Mouse (Mus musculus) heart, embryonic 10.5 days (tissue): ENCODE results near the gene Gm11084. TPM values are rescaled to one million over a fixed set of nuclear protein-coding genes. Genes with fewer than 3 reads are reported as not detected.
A peak's percentile ranks its signal among the peaks of the same experiment; 100 is the strongest.
"Not testable (repeated sequence)": the region's sequence is repeated elsewhere in the genome, so short reads cannot be mapped to it uniquely, and the experiment has no call there.

Experiments
- DNase-seq: peaks from one replicate; pipeline ENCODE4 v3.0.0-alpha.2; 2017; ENCODE audit warnings: low spot score
- H3K27ac ChIP-seq: fragments of 300-500 bp; sonication (generic); 2 replicates; pipeline ENCODE4 v1.5.1; 2016; ENCODE audit warnings: mild to moderate bottlenecking
- H3K27me3 ChIP-seq: fragments of 300-500 bp; sonication (generic); 2 replicates; pipeline ENCODE4 v1.6.1; 2016; ENCODE audit warnings: mild to moderate bottlenecking; ENCODE audit not compliant: poor library complexity, insufficient read depth, severe bottlenecking
- H3K36me3 ChIP-seq: fragments of 300-500 bp; sonication (generic); 2 replicates; pipeline ENCODE4 v1.6.1; 2016; ENCODE audit warnings: mild to moderate bottlenecking, moderate library complexity
- H3K4me1 ChIP-seq: fragments of 300-500 bp; sonication (generic); 2 replicates; pipeline ENCODE4 v1.6.1; 2016; ENCODE audit warnings: mild to moderate bottlenecking
- H3K4me3 ChIP-seq: fragments of 300-500 bp; sonication (generic); 2 replicates; pipeline ENCODE4 v1.5.1; 2016; ENCODE audit warnings: mild to moderate bottlenecking, moderate library complexity
- H3K9me3 ChIP-seq: fragments of 300-500 bp; sonication (generic); 2 replicates; pipeline ENCODE4 v1.6.1; 2016; ENCODE audit warnings: mild to moderate bottlenecking, moderate library complexity
- WGBS: fragments of 180-500 bp; shearing (Covaris S2); methylation state at CpG from one replicate; pipeline ENCODE4 v1.1.7; 2016; 5-methylcytosine and 5-hydroxymethylcytosine counted together
- polyA plus RNA-seq: library from polyadenylated mRNA; unstranded; fragments of >200 nt; fragmentation: Nextera tagmentation; extraction: Ambion mirVana; gene quantifications from 2 replicates; pipeline ENCODE4 v1.2.1, GENCODE M21; 2016

Gene Gm11084
- not detected in 2 replicates for polyA plus RNA-seq

GRCm38 (mm10) chr2:72986616-72987015 is at the start of gene Gm11084:
TSS of gene Gm11084 (minus strand) at chr2:72986716.
- Histone ChIP-seq H3K36me3 (peaks cover 12% of the 10 kb centered on the region), H3K9me3 (peaks cover 4% of the 10 kb centered on the region; the same call in 1 of the 2 replicates), H3K4me3 (no peak within 1 kb of the TSS), H3K4me1 (0 out of 2 replicates have a peak, but pooled peaks cover 3% of the 10 kb centered on the region), H3K27ac (no peak within 1 kb of the TSS), H3K27me3 (no peaks in the 10 kb centered on the region)
- WGBS = 84% methylated on average over 5 of the region's 5 CpGs
- DNase-seq = no peak

GRCm38 (mm10) chr2:73031061-73032055 is 44.8 kb upstream of the Gm11084 start:
- 81% methylated on average over 7 of the region's 7 CpGs for WGBS
- H3K27ac ChIP-seq = no peak overlapping the region
- H3K36me3 ChIP-seq = no peaks in the 10 kb centered on the region
- H3K4me3 ChIP-seq = no peak overlapping the region
- no peak for DNase-seq
- no peaks in the 10 kb centered on the region for H3K27me3 ChIP-seq
- H3K9me3 ChIP-seq = 0 out of 2 replicates have a peak, but pooled peaks cover 2% of the 10 kb centered on the region
- H3K4me1 ChIP-seq = no peaks in the 10 kb centered on the region; the same call in 1 of the 2 replicates

- Histone ChIP-seq H3K27me3 (no peaks in the 10 kb centered on the region), H3K27ac (no peak overlapping the region), H3K9me3 (0 out of 2 replicates have a peak, but pooled peaks cover 2% of the 10 kb centered on the region), H3K4me1 (no peaks in the 10 kb centered on the region; the same call in 1 of the 2 replicates), H3K4me3 (no peak overlapping the region), H3K36me3 (no peaks in the 10 kb centered on the region)
- no peak for DNase-seq
- 85% methylated on average over 3 of the region's 3 CpGs for WGBS
Measured at GRCm38 (mm10) chr2:73029846-73030245, 43.3 kb upstream of the Gm11084 start.

- H3K27ac ChIP-seq = no peak overlapping the region
- 0 out of 2 replicates have a peak, but pooled peaks cover 2% of the 10 kb centered on the region for H3K9me3 ChIP-seq
- 64% methylated on average over 3 of the region's 3 CpGs for WGBS
- DNase-seq = no peak
- no peaks in the 10 kb centered on the region for H3K36me3 ChIP-seq
- no peak overlapping the region for H3K4me3 ChIP-seq
- peaks cover 4% of the 10 kb centered on the region; the same call in 1 of the 2 replicates for H3K4me1 ChIP-seq
- H3K27me3 ChIP-seq = no peaks in the 10 kb centered on the region
Measured at GRCm38 (mm10) chr2:73028019-73028418, 41.5 kb upstream of the Gm11084 start.

- Histone ChIP-seq H3K4me1 (peaks cover 4% of the 10 kb centered on the region; the same call in 1 of the 2 replicates), H3K4me3 (no peak overlapping the region), H3K9me3 (0 out of 2 replicates have a peak, but pooled peaks cover 2% of the 10 kb centered on the region), H3K27ac (no peak overlapping the region), H3K27me3 (no peaks in the 10 kb centered on the region), H3K36me3 (no peaks in the 10 kb centered on the region)
- WGBS = 74% methylated on average over 3 of the region's 3 CpGs
- no peak for DNase-seq
Measured at GRCm38 (mm10) chr2:73027126-73027525, 40.6 kb upstream of the Gm11084 start.

- Histone ChIP-seq H3K9me3 (no peaks in the 10 kb centered on the region), H3K27me3 (no peaks in the 10 kb centered on the region), H3K4me1 (peaks cover 21% of the 10 kb centered on the region), H3K27ac (no peak overlapping the region), H3K36me3 (no peaks in the 10 kb centered on the region), H3K4me3 (no peak overlapping the region)
- no peak for DNase-seq
- 39% methylated on average over 6 of the region's 6 CpGs for WGBS
Measured at GRCm38 (mm10) chr2:73023803-73024202, 37.3 kb upstream of the Gm11084 start.

GRCm38 (mm10) chr2:73021046-73021445 is 34.5 kb upstream of the Gm11084 start:
- H3K9me3 ChIP-seq = no peaks in the 10 kb centered on the region
- no peak overlapping the region for H3K4me3 ChIP-seq
- WGBS = 64% methylated on average over 6 of the region's 6 CpGs
- H3K4me1 ChIP-seq = peaks cover 21% of the 10 kb centered on the region
- H3K27ac ChIP-seq = no peak overlapping the region
- no peak for DNase-seq
- no peaks in the 10 kb centered on the region for H3K27me3 ChIP-seq
- no peaks in the 10 kb centered on the region for H3K36me3 ChIP-seq

GRCm38 (mm10) chr2:73019371-73020146 is 33.0 kb upstream of the Gm11084 start:
- Histone ChIP-seq H3K27me3 (no peaks in the 10 kb centered on the region), H3K4me3 (no peak overlapping the region), H3K9me3 (no peaks in the 10 kb centered on the region), H3K4me1 (peaks cover 25% of the 10 kb centered on the region), H3K36me3 (no peaks in the 10 kb centered on the region), H3K27ac (0 out of 2 replicates have a peak overlapping the region, but pooled peaks have one; percentile 42)
- DNase-seq = no peak
- 51% methylated on average over 9 of the region's 9 CpGs for WGBS

GRCm38 (mm10) chr2:73014063-73014462 is 27.5 kb upstream of the Gm11084 start:
- not testable (repeated sequence) for DNase-seq, H3K27ac ChIP-seq, H3K9me3 ChIP-seq, H3K4me1 ChIP-seq, H3K36me3 ChIP-seq, H3K27me3 ChIP-seq, H3K4me3 ChIP-seq
- 59% methylated on average over 9 of the region's 9 CpGs for WGBS

GRCm38 (mm10) chr2:73012636-73013035 is 26.1 kb upstream of the Gm11084 start:
- no peak for DNase-seq
- WGBS = 71% methylated on average over 20 of the region's 20 CpGs
- Histone ChIP-seq H3K4me3 (no peak overlapping the region), H3K27ac (no peak overlapping the region), H3K9me3 (peaks cover 8% of the 10 kb centered on the region), H3K27me3 (no peaks in the 10 kb centered on the region), H3K36me3 (no peaks in the 10 kb centered on the region), H3K4me1 (peaks cover 8% of the 10 kb centered on the region; the same call in 1 of the 2 replicates)

GRCm38 (mm10) chr2:73007472-73007871 is 21.0 kb upstream of the Gm11084 start:
- peaks cover 8% of the 10 kb centered on the region for H3K9me3 ChIP-seq
- DNase-seq = no peak
- no peaks in the 10 kb centered on the region for H3K36me3 ChIP-seq
- H3K27ac ChIP-seq = no peak overlapping the region
- 87% methylated on average over 9 of the region's 9 CpGs for WGBS
- H3K27me3 ChIP-seq = no peaks in the 10 kb centered on the region
- H3K4me1 ChIP-seq = peaks cover 29% of the 10 kb centered on the region
- H3K4me3 ChIP-seq = no peak overlapping the region

GRCm38 (mm10) chr2:73005611-73006515 is 19.3 kb upstream of the Gm11084 start:
- no peak for DNase-seq
- Histone ChIP-seq H3K4me1 (peaks cover 33% of the 10 kb centered on the region), H3K27ac (peak overlapping the region; percentile 37; the same call in 1 of the 2 replicates), H3K36me3 (no peaks in the 10 kb centered on the region), H3K4me3 (no peak overlapping the region), H3K27me3 (no peaks in the 10 kb centered on the region), H3K9me3 (peaks cover 6% of the 10 kb centered on the region)
- WGBS = 58% methylated on average over 3 of the region's 3 CpGs
